Mouse (Mus musculus) embryonic facial prominence, embryonic 14.5 days (tissue): Measurements from ENCODE around the gene Agmo. TPM values are rescaled to one million over a fixed set of nuclear protein-coding genes. Genes with fewer than 3 reads are reported as not detected.

ENCODE experiments used
- ATAC-seq: fragments of 200-750 bp; cut with Nextera tagmentation; 2 replicates; pipeline ENCODE4 v1.8.0; 2017; ENCODE audit warnings: low read depth, moderate number of reproducible peaks, moderate TSS enrichment
- DNase-seq: peaks from one replicate; pipeline ENCODE4 v3.0.0-alpha.2; 2015; ENCODE audit warnings: low spot score
- H3K27ac ChIP-seq: fragments of 300-500 bp; sonication (generic); replicated peaks from 2 replicates; pipeline ENCODE4 v1.5.1; 2014; ENCODE audit warnings: low read depth, mild to moderate bottlenecking, low read length, moderate library complexity
- H3K27me3 ChIP-seq: fragments of 300-500 bp; sonication (generic); replicated peaks from 2 replicates; pipeline ENCODE4 v1.6.1; 2014; ENCODE audit warnings: low read length; ENCODE audit not compliant: control insufficient read depth, insufficient read depth
- H3K36me3 ChIP-seq: fragments of 300-500 bp; sonication (generic); 2 replicates; pipeline ENCODE4 v1.6.1; 2014; ENCODE audit warnings: low read length, mixed read lengths; ENCODE audit not compliant: control insufficient read depth, insufficient read depth
- H3K4me1 ChIP-seq: fragments of 300-500 bp; sonication (generic); 2 replicates; pipeline ENCODE4 v1.6.1; 2014; ENCODE audit warnings: antibody characterized with exemption, low read length; ENCODE audit not compliant: control insufficient read depth, insufficient read depth
- H3K4me2 ChIP-seq: fragments of 300-500 bp; sonication (generic); 2 replicates; pipeline ENCODE4 v1.6.1; 2014; ENCODE audit warnings: low read depth, mild to moderate bottlenecking, low read length, moderate library complexity, mixed read lengths
- H3K4me3 ChIP-seq: fragments of 300-500 bp; sonication (generic); 2 replicates; pipeline ENCODE4 v1.5.1; 2014; ENCODE audit warnings: low read depth, mild to moderate bottlenecking, low read length
- H3K9ac ChIP-seq: fragments of 300-500 bp; sonication (generic); 2 replicates; pipeline ENCODE4 v1.6.1; 2014; ENCODE audit warnings: low read depth, mild to moderate bottlenecking, low read length, moderate library complexity, mixed read lengths
- H3K9me3 ChIP-seq: fragments of 300-500 bp; sonication (generic); 2 replicates; pipeline ENCODE4 v1.6.1; 2016; ENCODE audit warnings: low read length; ENCODE audit not compliant: control insufficient read depth
- polyA plus RNA-seq: library from polyadenylated mRNA; unstranded; fragments of >200 nt; fragmentation: Nextera tagmentation; extraction: Ambion mirVana; gene quantifications from 2 replicates; pipeline ENCODE4 v1.2.1, GENCODE M21; 2014

The Agmo gene
- polyA plus RNA-seq, 1 experiment from 2014 or later = 1.6 TPM

DNA sequence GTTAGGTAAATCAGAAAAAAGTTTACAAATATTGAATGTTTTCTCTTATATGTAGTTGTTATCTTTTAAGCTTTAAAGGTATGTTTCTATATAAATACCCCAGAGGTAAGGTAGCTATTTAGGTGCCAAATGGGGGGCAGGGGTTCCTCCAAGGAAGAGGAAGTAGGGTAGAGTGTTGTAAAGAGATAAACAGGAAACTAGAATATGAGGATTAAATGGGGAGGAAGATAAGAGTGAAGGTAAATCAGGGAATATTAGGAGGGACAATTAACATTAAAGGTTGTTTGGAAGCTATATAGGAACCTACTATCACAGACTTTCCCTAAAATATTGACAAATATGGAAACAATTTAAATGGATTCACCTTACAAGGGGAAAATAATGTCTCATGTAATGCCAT lies 382.6 kb downstream of the Agmo start:
- no peak overlapping the region for H3K9ac ChIP-seq
- ATAC-seq (no peak), DNase-seq (no peak)
- H3K4me1 ChIP-seq = no peaks in the 10 kb centered on the region
- H3K4me2 ChIP-seq = no peak overlapping the region
- H3K9me3 ChIP-seq = no peaks in the 10 kb centered on the region
- H3K4me3 ChIP-seq = no peak overlapping the region
- no peaks in the 10 kb centered on the region for H3K36me3 ChIP-seq
- H3K27me3 ChIP-seq = no peaks in the 10 kb centered on the region
- H3K27ac ChIP-seq = no peak overlapping the region

Other genes with a start within 250 kb of the Agmo start
- gene Meox2, start 133.1 kb upstream of the Agmo start, polyA plus RNA-seq = 24.2 and 24.6 TPM in 2 replicates